Mouse (Mus musculus) 3T3-L1 (cell line): ENCODE measurements around the gene Hist1h2bk.

Experiments used
- DNase-seq: peaks from one replicate; pipeline ENCODE4 v3.0.0-alpha.2; 2015; ENCODE audit warnings: low read depth, low spot score

Hist1h2bk gene

GRCm38 (mm10) chr13:22035267-22036148, at the start of gene Hist1h2bk, which contains the start of gene Hist1h2ah:
Hist1h2bk (plus strand) TSS chr13:22035870.
Hist1h2ah (minus strand) TSS chr13:22035568.
- DNase-seq = peak; percentile 97

GRCm38 (mm10) chr13:21992550-21992949, 43.1 kb upstream of the Hist1h2bk start:
- no peak for DNase-seq

GRCm38 (mm10) chr13:21993957-21994738, 41.5 kb upstream of the Hist1h2bk start:
- peak; percentile 88 for DNase-seq

GRCm38 (mm10) chr13:21994896-21995295, 40.8 kb upstream of the Hist1h2bk start:
- no peak for DNase-seq

- peak; percentile 71 for DNase-seq
Observed at GRCm38 (mm10) chr13:21995331-21995914, 40.2 kb upstream of the Hist1h2bk start.

GRCm38 (mm10) chr13:21996101-21996839, 39.4 kb upstream of the Hist1h2bk start:
- DNase-seq = peak; percentile 72

- DNase-seq = no peak
Observed at GRCm38 (mm10) chr13:21996840-21997185, 38.9 kb upstream of the Hist1h2bk start.

GRCm38 (mm10) chr13:21997201-21997820, 38.4 kb upstream of the Hist1h2bk start:
- DNase-seq = no peak

- DNase-seq = no peak
Observed at GRCm38 (mm10) chr13:21997821-21998220, 37.8 kb upstream of the Hist1h2bk start.

- DNase-seq = no peak
Observed at GRCm38 (mm10) chr13:21998412-21998811, 37.3 kb upstream of the Hist1h2bk start.

GRCm38 (mm10) chr13:21999147-21999546, 36.5 kb upstream of the Hist1h2bk start:
- no peak for DNase-seq

GRCm38 (mm10) chr13:22001346-22001745, 34.3 kb upstream of the Hist1h2bk start:
- no peak for DNase-seq

- DNase-seq = no peak
Observed at GRCm38 (mm10) chr13:22001823-22002222, 33.8 kb upstream of the Hist1h2bk start.

GRCm38 (mm10) chr13:22005605-22006333, 29.9 kb upstream of the Hist1h2bk start:
- peak; percentile 51 for DNase-seq

GRCm38 (mm10) chr13:22006334-22007120, 29.1 kb upstream of the Hist1h2bk start:
- DNase-seq = peak; percentile 75

- DNase-seq = no peak
Observed at GRCm38 (mm10) chr13:22007121-22007510, 28.6 kb upstream of the Hist1h2bk start.

GRCm38 (mm10) chr13:22007872-22008271, 27.8 kb upstream of the Hist1h2bk start:
- no peak for DNase-seq

- no peak for DNase-seq
Observed at GRCm38 (mm10) chr13:22008707-22009106, 27.0 kb upstream of the Hist1h2bk start.

GRCm38 (mm10) chr13:22009642-22010041, 26.0 kb upstream of the Hist1h2bk start, which contains the start of gene Prss16:
Prss16 (minus strand) TSS chr13:22009742.
- no peak for DNase-seq
